Mouse (Mus musculus) heart, postnatal 36 days (tissue): ENCODE measurements at regions not wholly inside any gene's neighbourhood (a gene's known extent, or its start where the extent isn't known, plus 50 kb on each side); places are given as distances from the start of the nearest gene placed in this dataset.

ENCODE experiments used
- DNase-seq, 2 experiments: peaks; one replicate each; pipeline ENCODE4 v3.0.0; 2021 to 2022
- intact Hi-C: fragments of 180-260 bp; cut with DNase I; formaldehyde crosslinking; loops from one replicate; pipeline ENCODE4 v1.15.1; 2025

DNA sequence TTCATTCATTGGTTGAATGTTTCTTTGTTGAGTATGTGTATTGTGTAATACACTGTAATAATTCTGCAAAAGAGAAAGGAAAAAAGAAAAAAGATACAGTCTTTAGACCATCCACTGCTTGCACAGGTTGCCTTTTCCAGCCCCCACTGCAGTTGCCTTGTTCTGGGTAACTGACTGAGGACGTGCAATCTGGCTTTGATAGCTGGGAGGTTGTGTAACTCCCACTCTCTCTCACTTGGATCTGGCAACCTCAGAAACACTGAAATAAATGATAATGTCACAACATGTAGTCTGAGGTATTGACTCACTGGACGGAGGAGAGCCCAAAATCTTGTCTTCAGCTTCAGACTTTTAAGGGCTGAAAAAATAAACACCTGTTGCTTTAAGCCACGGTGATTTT, 255.3 kb upstream of the Igfbp7 start:
- no peak for DNase-seq
- intact Hi-C loops = no loop called here

DNA sequence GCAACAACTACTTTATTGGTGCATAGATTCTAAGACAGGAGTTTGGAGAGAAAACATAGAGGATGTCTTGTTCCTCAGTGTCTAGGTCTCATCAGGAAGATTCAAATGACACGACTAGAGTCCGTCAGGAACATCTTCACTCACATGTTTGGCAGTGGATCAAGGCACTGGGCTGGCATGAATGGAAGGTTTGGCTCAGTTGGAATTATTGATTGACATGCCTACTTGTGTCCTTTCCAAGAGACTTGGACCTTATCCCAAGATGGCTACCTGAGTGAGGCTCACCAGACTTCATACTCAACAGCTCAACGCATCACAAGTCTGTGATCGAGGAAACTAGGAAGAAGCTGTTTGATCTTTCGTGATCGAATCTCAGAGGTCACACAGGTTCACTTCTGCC, 251.2 kb upstream of the Igfbp7 start:
- no peak for DNase-seq
- intact Hi-C loops = no loop called here

DNA sequence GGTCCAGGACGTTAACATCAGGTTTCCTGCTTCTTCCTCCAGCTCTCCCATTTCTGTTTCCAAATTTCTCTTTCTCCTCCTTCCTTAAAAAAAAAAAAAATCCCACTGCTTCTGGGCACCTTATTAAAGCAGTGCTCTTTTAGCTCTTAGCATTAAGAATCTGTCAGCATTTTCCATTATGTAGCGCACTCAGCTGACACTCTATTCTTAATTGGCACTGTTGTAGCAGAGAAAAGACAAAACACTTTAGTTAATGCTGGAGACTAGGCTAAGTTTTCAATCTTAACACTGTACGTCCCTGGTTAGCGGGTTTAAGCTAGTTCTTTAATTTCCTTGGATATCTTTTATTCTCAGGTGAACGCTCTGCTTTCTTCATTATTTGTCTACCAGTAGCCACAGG, 236.8 kb upstream of the Igfbp7 start:
- intact Hi-C loops = no loop called here
- no peak for DNase-seq

DNA sequence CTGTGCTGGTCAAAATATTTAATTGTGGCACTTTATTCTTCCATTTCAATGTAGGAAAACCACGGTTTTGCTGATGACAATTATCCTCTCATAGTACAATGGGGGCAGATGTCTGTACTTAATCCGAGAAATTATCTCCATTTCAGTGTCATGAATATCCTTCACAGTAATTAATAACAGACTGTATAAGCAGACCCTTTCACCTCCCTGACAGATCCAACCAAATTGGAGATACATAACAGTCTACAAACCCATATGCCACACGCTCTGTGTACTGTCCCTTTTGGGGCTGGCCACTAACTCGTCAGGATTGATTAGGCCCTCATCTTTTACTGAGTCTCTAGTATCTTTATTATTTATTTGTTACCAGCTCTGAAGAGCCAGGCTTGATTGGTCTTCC, 212.6 kb upstream of the Igfbp7 start:
- no peak for DNase-seq
- intact Hi-C loops = no loop called here

- intact Hi-C loops = no loop called here
- no peak for DNase-seq
These were observed 202.7 kb upstream of the Igfbp7 start for GRCm38 (mm10) chr5:77610496-77610895.

- intact Hi-C loops = no loop called here
- DNase-seq = no peak
These were observed 186.9 kb upstream of the Igfbp7 start for GRCm38 (mm10) chr5:77594719-77595118.

- intact Hi-C loops = no loop called here
- DNase-seq = no peak
These were observed 181.4 kb upstream of the Igfbp7 start for GRCm38 (mm10) chr5:77589252-77589651.

DNA sequence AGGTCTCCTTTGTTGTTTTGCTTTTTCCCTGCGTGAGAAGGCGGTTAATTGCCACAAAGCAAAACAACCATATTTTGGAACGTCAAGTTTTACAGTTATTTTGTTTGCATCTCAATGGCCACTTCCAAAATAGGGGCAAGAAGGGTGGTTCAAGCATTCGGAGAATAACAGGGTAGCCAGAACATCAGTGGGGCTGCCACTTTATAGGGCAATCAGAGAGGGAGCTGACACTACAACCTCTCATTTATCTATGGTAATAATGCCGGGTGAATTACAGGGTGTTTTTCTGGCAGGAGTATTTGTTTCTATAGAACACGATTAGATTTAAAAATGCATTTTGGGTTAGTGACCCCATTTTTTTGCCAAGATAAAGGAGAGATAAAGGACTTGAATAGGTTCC, 173.9 kb upstream of the Igfbp7 start:
- DNase-seq = no peak
- intact Hi-C loops = no loop called here

DNA sequence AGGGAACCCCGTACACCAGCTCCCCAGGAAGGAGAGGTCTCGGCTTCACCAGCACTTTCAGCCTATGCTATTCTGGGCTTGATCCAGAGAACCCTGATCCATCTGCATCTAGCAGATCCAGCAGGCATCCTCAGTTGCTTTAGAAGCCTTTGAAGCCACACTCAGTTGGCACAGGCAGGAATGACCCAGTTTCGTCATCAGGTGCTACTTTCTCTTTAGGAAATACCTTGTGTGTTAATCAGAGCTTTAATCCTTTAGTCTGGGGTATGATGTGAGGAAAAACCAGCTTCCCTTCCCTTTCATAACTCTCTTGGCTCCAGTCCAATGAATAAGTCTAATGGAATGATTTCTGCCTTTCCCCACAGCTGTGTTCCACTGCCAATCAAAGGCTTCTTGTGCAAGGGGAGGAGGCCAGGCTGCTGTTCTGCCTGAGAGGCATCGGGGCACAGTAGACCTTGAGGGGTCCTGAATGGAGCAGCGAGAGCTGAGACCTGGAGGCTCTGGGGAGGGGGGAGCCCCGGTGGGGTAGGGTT, 173.3 kb upstream of the Igfbp7 start:
- intact Hi-C loops = no loop called here
- peak in 1 of 2 experiments; percentile 21 for DNase-seq

- DNase-seq = peak in 1 of 2 experiments; percentile 7
- intact Hi-C loops = no loop called here
These were observed 172.2 kb upstream of the Igfbp7 start for GRCm38 (mm10) chr5:77579826-77580745.

DNA sequence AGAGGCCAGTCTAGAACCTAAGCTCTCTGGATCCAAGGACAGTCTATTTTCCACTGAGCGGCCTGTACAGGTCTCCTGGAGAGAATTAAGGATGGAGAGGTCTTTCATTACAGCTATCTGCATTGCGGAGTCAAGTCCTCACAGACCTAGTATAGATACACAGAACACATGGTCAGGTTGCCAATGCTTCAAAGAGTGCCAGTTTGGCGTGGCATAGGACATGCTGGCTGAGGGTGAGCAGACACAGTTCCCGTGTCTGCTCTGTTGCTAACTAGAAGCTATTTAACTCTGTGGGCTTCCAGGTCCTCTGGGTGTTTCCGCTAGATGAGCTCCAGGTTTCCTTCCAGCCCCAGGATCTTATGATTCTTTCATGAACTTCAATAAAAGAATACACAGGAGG, 169.0 kb upstream of the Igfbp7 start:
- no peak for DNase-seq
- intact Hi-C loops = no loop called here

- intact Hi-C loops = no loop called here
- no peak for DNase-seq
These were observed 167.9 kb upstream of the Igfbp7 start for GRCm38 (mm10) chr5:77575780-77576179.

DNA sequence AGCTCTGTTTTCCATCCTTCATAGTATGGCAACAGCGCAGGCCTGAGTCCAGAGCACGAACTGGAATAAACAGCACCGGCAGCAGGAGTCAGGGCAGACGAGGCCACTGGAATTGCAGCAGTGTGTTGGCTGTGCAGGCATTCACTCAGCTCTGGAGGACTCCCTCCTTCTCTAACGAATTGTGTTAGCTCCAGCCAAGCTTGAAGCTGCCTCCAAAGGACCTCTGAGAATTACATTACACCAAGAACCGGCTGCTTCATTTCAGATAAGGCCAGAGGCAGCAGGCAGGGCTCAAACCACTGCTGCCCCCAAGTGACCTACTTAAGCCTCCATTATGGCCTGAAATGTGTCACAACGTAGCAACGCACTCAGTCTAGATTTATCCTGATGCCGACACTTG, 162.5 kb upstream of the Igfbp7 start:
- intact Hi-C loops = no loop called here
- DNase-seq = peak; percentile 14 to 17

GRCm38 (mm10) chr5:77568121-77568520, 160.3 kb upstream of the Igfbp7 start:
- intact Hi-C loops = no loop called here
- peak in 1 of 2 experiments; percentile 16 for DNase-seq

DNA sequence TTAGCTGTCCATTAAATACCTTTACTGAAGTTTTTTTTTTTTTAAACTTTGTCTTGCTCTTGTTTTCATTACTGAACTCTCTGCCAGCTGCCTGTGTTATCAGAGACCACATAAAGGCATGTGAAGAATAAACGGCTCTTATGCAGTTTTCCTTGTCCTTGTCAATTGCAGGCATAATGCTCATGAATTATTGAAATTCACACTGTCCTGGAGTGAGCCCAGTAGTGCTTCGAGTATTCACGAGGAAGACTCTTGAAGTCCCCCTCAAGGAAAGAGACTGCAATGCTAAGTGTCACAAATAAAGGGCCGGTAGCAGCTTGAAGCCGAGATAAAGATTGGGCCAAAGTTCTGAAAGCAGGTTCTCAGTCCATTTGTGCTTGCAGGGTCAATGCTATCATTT, 144.7 kb upstream of the Igfbp7 start:
- DNase-seq = no peak
- intact Hi-C loops = no loop called here

GRCm38 (mm10) chr5:77552081-77552480, 144.2 kb upstream of the Igfbp7 start:
- DNase-seq = no peak
- intact Hi-C loops = no loop called here

- no peak for DNase-seq
- intact Hi-C loops = no loop called here
These were observed 138.3 kb upstream of the Igfbp7 start for GRCm38 (mm10) chr5:77546001-77546620.

GRCm38 (mm10) chr5:77532261-77533015, 124.6 kb upstream of the Igfbp7 start:
- intact Hi-C loops = no loop called here
- no peak for DNase-seq

DNA sequence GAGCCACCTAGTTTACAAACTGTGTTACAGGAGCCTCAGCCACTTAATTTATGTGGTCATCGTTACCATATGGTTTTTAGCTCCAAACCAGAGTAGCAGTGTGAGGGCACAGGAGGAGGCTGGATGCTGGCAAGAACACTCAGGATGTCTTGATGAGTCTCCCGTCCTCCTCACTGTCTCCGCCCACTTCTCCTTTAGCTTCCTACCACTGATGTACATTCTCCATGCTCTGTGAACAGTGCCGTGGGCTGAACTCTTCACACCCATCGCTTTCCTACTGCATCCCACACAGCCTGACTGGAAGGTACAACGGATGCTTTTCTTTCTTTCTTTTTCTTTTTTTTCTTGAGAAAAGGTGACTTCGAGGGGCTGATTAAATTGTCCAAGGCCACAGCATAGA, 122.5 kb upstream of the Igfbp7 start:
- intact Hi-C loops = no loop called here
- DNase-seq = no peak

DNA sequence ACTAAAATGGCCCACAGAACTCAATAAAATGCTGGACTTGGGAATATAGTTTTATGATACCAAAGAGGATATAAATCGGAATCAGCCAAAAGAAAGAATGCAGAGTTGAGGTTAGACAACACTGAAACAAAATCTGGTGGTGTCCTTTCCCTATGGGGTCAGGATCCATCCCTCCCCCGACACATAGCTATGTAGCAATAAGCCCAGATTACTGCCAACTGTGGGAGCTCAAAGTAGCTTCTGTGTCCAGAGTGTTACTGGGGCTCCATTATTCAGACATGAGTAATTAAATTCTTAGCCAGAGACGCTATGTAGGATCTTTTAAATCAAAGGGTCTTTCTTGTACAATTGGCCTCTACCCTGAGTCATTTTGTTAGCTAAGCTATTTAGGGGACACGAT, 109.4 kb upstream of the Igfbp7 start:
- intact Hi-C loops = no loop called here

DNA sequence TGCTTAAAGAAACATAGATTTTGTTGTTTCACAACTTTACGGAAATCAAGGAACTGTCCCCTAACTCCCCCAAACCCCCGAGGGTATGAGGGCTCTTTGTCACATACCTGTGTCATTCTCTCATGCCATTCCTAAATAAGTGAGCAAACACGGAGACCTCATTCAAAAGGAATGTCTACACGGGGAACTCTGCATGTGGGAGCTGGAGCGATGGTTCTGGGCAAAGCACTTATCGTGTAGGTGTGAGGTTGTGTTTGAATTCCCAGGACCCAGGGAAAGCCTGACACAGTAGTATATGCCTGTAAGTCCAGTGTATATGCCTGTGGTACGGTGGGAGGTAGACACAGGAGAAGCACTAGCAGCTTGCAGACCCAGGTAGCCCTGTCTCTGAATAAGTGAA, 107.6 kb upstream of the Igfbp7 start:
- DNase-seq = no peak
- intact Hi-C loops = no loop called here

More for the DNA sequence above, 109.4 kb upstream of the Igfbp7 start:
- DNase-seq = no peak
